Mouse (Mus musculus) liver, postnatal 0 days (tissue): ENCODE data around the gene Tmem151b. TPM values are rescaled to one million over a fixed set of nuclear protein-coding genes. Genes with fewer than 3 reads are reported as not detected.

ENCODE experiments used
- ATAC-seq: fragments of 200-750 bp; cut with Nextera tagmentation; 2 replicates; pipeline ENCODE4 v1.8.0; 2017; ENCODE audit warnings: mild to moderate bottlenecking, moderate library complexity
- DNase-seq: peaks from one replicate; pipeline ENCODE4 v3.0.0-alpha.2; 2016
- H3K27ac ChIP-seq: fragments of 300-500 bp; sonication (generic); 2 replicates; pipeline ENCODE4 v1.5.1; 2014; ENCODE audit warnings: antibody characterized with exemption, moderate library complexity, mild to moderate bottlenecking, low read depth
- H3K27me3 ChIP-seq: fragments of 300-500 bp; sonication (generic); 2 replicates; pipeline ENCODE4 v1.6.1; 2014; ENCODE audit warnings: low read length, control low read depth, mixed read lengths; ENCODE audit not compliant: insufficient read depth
- H3K36me3 ChIP-seq: fragments of 300-500 bp; sonication (generic); replicated peaks from 2 replicates; pipeline ENCODE4 v1.6.1; 2014; ENCODE audit warnings: mild to moderate bottlenecking, control low read depth, low read length, moderate library complexity, mixed read lengths; ENCODE audit not compliant: insufficient read depth
- H3K4me1 ChIP-seq: fragments of 300-500 bp; sonication (generic); 2 replicates; pipeline ENCODE4 v1.6.1; 2014; ENCODE audit warnings: antibody characterized with exemption, mild to moderate bottlenecking, control low read depth; ENCODE audit not compliant: insufficient read depth
- H3K4me2 ChIP-seq: fragments of 300-500 bp; sonication (generic); 2 replicates; pipeline ENCODE4 v1.6.1; 2014; ENCODE audit warnings: low read depth, mild to moderate bottlenecking, low read length, moderate library complexity, mixed read lengths
- H3K4me3 ChIP-seq: fragments of 300-500 bp; sonication (generic); 2 replicates; pipeline ENCODE4 v1.5.1; 2014; ENCODE audit warnings: low read depth, low read length
- H3K9ac ChIP-seq: fragments of 300-500 bp; sonication (generic); replicated peaks from 2 replicates; pipeline ENCODE4 v1.6.1; 2014; ENCODE audit warnings: mild to moderate bottlenecking, moderate library complexity
- H3K9me3 ChIP-seq: fragments of 300-500 bp; sonication (generic); 2 replicates; pipeline ENCODE4 v1.6.1; 2016; ENCODE audit warnings: mild to moderate bottlenecking, control low read depth, low read length, mixed read lengths
- CTCF ChIP-seq: sonication (generic); IDR thresholded peaks from 2 replicates; pipeline ENCODE4 v1.5.1; 2016; ENCODE audit warnings: antibody characterized with exemption, low read depth
- EP300 ChIP-seq: IDR thresholded peaks from 2 replicates; pipeline ENCODE4 v1.6.1; 2016; ENCODE audit warnings: antibody characterized with exemption, low read depth, mild to moderate bottlenecking
- WGBS: fragments of 180-500 bp; shearing (Covaris S2); extraction: QIAGEN DNeasy Blood & Tissue Kit; methylation state at CpG from one replicate; pipeline ENCODE4 v1.1.7; 2014; ENCODE audit not compliant: insufficient replicate concordance; 5-methylcytosine and 5-hydroxymethylcytosine counted together
- polyA plus RNA-seq: library from polyadenylated mRNA; unstranded; fragments of >200 nt; fragmentation: Nextera tagmentation; extraction: Ambion mirVana; gene quantifications from 2 replicates; pipeline ENCODE4 v1.2.1, GENCODE M21; 2015

Gene Tmem151b
- polyA plus RNA-seq, 1 experiment from 2014 or later, result 0.19 TPM

DNA sequence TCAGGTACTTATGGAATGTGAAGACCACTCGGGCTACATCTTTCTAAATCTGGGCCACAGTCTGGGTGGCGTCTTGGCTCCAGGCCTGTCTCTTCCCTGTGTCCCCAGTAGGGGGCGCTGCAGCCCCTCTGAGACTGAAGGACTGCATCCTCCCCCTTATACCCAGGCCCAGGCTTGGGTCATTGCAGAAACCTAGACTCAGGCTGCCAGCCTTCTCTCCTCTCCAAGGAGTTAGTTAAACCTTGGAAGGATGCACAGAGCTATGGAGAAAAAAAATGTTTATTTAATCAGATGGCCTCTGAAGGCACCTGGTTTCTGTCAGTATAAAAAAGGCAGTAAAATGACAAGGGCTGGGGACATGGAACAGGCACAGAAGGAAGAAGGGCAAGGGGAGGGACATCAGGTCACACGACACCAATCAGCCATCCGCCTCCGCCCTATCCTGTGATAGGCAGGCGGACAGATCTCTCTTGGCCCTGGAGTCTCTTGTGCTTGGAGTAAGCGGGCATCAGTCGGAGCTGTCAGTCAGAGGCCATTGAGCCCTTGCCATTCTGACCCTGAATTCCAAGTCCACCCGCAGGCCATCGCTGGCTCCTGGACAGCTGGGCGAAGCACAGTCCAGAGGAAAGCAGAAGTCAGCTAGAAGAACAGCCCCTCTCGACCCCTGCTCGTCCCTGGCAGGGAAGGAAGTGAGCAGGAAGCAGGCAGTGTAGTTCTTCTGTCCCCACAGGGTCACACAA, 35.6 kb upstream of the Tmem151b start:
- H3K27ac ChIP-seq, result peak overlapping the region; percentile 74
- peak; percentile 94 for TF ChIP-seq CTCF
- no peak for TF ChIP-seq EP300
- 35% methylated on average over 14 of the region's 14 CpGs for WGBS
- H3K4me3 ChIP-seq, result no peak overlapping the region
- H3K9me3 ChIP-seq, result no peaks in the 10 kb centered on the region
- H3K27me3 ChIP-seq, result no peaks in the 10 kb centered on the region
- peak overlapping the region; percentile 18; the same call in 1 of the 2 replicates for H3K4me2 ChIP-seq
- DNase-seq (peak; percentile 80), ATAC-seq (peak; percentile 46)
- peaks cover 50% of the 10 kb centered on the region for H3K4me1 ChIP-seq
- peaks cover 45% of the 10 kb centered on the region for H3K36me3 ChIP-seq
- no peak overlapping the region for H3K9ac ChIP-seq

GRCm38 (mm10) chr17:45584096-45584896, 34.8 kb upstream of the Tmem151b start:
- no peaks in the 10 kb centered on the region for H3K9me3 ChIP-seq
- H3K36me3 ChIP-seq, result peaks cover 37% of the 10 kb centered on the region
- H3K4me1 ChIP-seq, result peaks cover 45% of the 10 kb centered on the region
- ATAC-seq (peak; percentile 26), DNase-seq (peak; percentile 68)
- H3K27ac ChIP-seq, result peak overlapping the region; percentile 74
- WGBS, result 44% methylated on average over 11 of the region's 12 CpGs
- H3K9ac ChIP-seq, result 0 out of 2 replicates have a peak overlapping the region, but pooled peaks have one; percentile 31
- no peak for TF ChIP-seq EP300
- H3K27me3 ChIP-seq, result no peaks in the 10 kb centered on the region
- no peak overlapping the region for H3K4me3 ChIP-seq
- peak overlapping the region; percentile 18; the same call in 1 of the 2 replicates for H3K4me2 ChIP-seq

GRCm38 (mm10) chr17:45582715-45583355, 33.4 kb upstream of the Tmem151b start:
- DNase-seq (no peak), ATAC-seq (no peak)
- WGBS, result 40% methylated on average over 6 of the region's 6 CpGs
- no peak overlapping the region for H3K4me3 ChIP-seq
- no peaks in the 10 kb centered on the region for H3K27me3 ChIP-seq
- peaks cover 45% of the 10 kb centered on the region for H3K4me1 ChIP-seq
- peak overlapping the region; percentile 74 for H3K27ac ChIP-seq
- H3K36me3 ChIP-seq, result peaks cover 23% of the 10 kb centered on the region
- TF ChIP-seq CTCF (peak; percentile 90), EP300 (no peak)
- H3K4me2 ChIP-seq, result peak overlapping the region; percentile 36
- H3K9ac ChIP-seq, result no peak overlapping the region
- H3K9me3 ChIP-seq, result no peaks in the 10 kb centered on the region

DNA sequence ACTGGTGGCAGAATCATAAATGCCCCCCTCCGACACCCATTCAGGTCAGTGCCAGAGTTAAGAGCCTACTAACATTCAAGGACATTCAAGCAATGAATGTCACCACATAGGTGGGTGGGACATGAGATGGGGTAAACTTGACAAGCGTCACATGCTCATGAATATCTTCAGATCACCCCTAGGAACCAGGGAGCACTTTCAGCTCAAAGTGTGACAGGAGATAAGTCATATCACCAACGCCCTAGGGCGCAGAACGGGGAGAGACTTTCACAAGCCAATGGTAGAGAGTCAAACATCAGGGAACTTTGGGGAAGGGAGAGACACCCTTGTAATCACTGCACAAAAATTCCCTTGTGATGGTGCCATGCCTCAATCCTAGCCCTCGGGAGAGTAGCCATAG, 32.7 kb upstream of the Tmem151b start:
- Histone ChIP-seq H3K27me3 (no peaks in the 10 kb centered on the region), H3K36me3 (peaks cover 19% of the 10 kb centered on the region), H3K4me2 (peak overlapping the region; percentile 23; the same call in 1 of the 2 replicates), H3K9ac (no peak overlapping the region), H3K4me1 (peaks cover 45% of the 10 kb centered on the region), H3K4me3 (no peak overlapping the region), H3K9me3 (no peaks in the 10 kb centered on the region), H3K27ac (peak overlapping the region; percentile 66)
- ATAC-seq, result no peak
- TF ChIP-seq CTCF (no peak), EP300 (peak; percentile 51; the same call in 1 of the 2 replicates)
- WGBS, result 55% methylated on average over 6 of the region's 6 CpGs
- no peak for DNase-seq

- peak overlapping the region; percentile 66; the same call in 1 of the 2 replicates for H3K27ac ChIP-seq
- no peaks in the 10 kb centered on the region for H3K27me3 ChIP-seq
- H3K4me1 ChIP-seq, result peaks cover 45% of the 10 kb centered on the region
- H3K4me3 ChIP-seq, result no peak overlapping the region
- H3K36me3 ChIP-seq, result peaks cover 13% of the 10 kb centered on the region
- H3K9me3 ChIP-seq, result no peaks in the 10 kb centered on the region
- no peak overlapping the region for H3K4me2 ChIP-seq
- 5% methylated on average over 2 of the region's 2 CpGs for WGBS
- no peak overlapping the region for H3K9ac ChIP-seq
- ATAC-seq (peak; percentile 53), DNase-seq (peak; percentile 81)
- TF ChIP-seq EP300 (no peak; the same call in 1 of the 2 replicates), CTCF (peak; percentile 97)
Observed at GRCm38 (mm10) chr17:45581567-45581983, 32.1 kb upstream of the Tmem151b start.
